Mouse (Mus musculus) lung, adult 2 months (tissue): ENCODE results near the gene Cdv3. TPM values are rescaled to one million over a fixed set of nuclear protein-coding genes. Genes with fewer than 3 reads are reported as not detected.

Source experiments
- DNase-seq: peaks from one replicate; pipeline ENCODE4 v3.0.0; 2022
- H3K4me1 ChIP-seq: fragments of 200-500 bp; 2 replicates; pipeline ENCODE4 v1.6.1; 2011; ENCODE audit warnings: low read length; ENCODE audit not compliant: control insufficient read depth, insufficient read depth
- H3K4me3 ChIP-seq: fragments of 200-500 bp; replicated peaks from 2 replicates; pipeline ENCODE3; 2011; ENCODE audit warnings: low read depth, mild to moderate bottlenecking, control low read depth, low read length; ENCODE audit errors: extremely low read depth
- CTCF ChIP-seq: fragments of 200-500 bp; IDR thresholded peaks from 2 replicates; pipeline ENCODE4 v1.5.1; 2011; ENCODE audit warnings: mild to moderate bottlenecking, low read length, control low read depth; ENCODE audit not compliant: insufficient read depth
- POLR2A ChIP-seq: fragments of 200-500 bp; IDR thresholded peaks from 2 replicates; pipeline ENCODE4 v1.6.1; 2011; ENCODE audit warnings: low read depth, mild to moderate bottlenecking, control low read depth, low read length, borderline replicate concordance; ENCODE audit errors: extremely low read depth
- WGBS: fragments of 180-500 bp; shearing (Covaris S2); methylation state at CpG from one replicate; pipeline ENCODE4 v1.1.7; 2018; 5-methylcytosine and 5-hydroxymethylcytosine counted together
- polyA plus RNA-seq: library from polyadenylated mRNA; depleted of rRNA; stranded (reverse); fragments of >200 nt; gene quantifications from 2 replicates; pipeline ENCODE4 v1.2.3, GENCODE M21; 2012; rRNA removed

Gene Cdv3
- polyA plus RNA-seq = 31.5 and 43.5 TPM in 2 replicates

DNA sequence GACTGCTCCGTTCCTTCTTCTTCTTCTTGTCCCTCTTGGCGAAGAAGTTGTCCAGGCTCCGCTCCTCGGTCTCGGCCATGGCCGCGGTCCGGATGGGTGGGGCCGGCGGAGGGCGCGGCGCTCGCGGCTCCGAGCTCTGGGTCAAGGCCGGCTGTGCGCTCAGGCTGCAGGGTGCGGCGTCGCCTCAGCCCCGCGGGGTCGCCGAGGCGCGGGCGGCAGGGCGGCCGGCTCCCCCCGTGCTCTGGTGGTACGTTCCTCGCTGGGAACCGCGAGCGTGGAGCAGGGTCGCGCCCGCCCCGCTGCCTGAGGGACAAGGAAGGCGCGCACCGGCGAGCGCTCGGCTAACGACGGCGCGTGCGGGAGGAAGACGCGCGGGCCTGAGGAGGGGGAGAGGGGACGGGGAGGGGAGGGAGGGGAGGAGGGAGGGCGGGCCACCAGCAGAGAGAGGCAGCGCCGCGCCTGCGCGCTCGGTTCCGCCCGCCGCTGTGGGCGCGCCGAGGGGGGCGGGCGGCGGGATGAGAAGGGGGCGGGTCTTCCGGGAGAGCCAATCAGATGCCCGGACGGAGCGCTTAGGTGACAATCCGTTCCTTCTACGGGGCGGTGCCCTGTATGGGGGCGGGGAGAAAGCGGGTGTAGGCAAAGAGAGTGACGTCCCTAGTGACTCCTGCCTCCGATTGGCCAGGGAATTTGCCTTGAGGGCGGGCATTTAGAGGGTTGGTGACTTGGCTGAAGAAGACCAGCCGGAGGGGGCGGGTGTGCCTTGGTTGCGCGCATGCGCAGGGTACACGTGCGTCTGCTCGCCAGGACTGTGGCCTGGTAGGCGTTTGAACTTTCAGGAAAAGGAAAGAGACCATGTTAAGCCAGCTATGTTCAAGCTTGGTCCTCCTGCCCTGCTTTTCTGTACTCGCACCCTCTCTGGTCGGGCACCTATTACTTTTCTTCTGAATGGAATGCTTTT, at the start of gene Cdv3:
TSS of gene Cdv3 (minus strand) at position 551 of the 958 bp plus-strand sequence.
- TF ChIP-seq POLR2A (peak; percentile 59; the same call in 1 of the 2 replicates), CTCF (no peak)
- peak; percentile 97 for DNase-seq
- 5% methylated on average over 82 of the region's 95 CpGs for WGBS
- peak within 1 kb of the TSS; percentile 79 for H3K4me3 ChIP-seq
- H3K4me1 ChIP-seq = 0 out of 2 replicates have a peak, but pooled peaks cover 3% of the 10 kb centered on the region

DNA sequence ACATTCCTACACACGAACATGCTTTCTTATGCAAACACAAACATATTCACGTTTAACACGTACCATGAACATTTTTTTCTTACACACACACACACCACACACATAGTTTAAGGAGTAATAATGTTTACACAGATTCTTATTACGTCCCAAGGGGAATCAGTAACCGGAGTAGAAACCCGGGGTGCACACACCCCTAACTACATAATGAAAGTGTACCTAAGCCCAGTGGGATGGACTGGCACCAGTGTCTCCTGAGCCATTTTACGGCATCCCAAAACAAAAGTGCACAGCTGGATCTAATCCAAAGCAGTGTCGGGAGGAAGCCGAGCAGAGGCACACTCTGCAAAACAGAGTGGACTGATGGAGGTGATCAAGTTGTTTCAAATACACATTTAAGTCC, 47.8 kb upstream of the Cdv3 start:
- DNase-seq = no peak
- TF ChIP-seq CTCF (no peak), POLR2A (no peak)
- H3K4me1 ChIP-seq = no peaks in the 10 kb centered on the region
- H3K4me3 ChIP-seq = no peak overlapping the region
- whole genome bisulfite sequencing = 44% methylated on average over 9 of the region's 9 CpGs

DNA sequence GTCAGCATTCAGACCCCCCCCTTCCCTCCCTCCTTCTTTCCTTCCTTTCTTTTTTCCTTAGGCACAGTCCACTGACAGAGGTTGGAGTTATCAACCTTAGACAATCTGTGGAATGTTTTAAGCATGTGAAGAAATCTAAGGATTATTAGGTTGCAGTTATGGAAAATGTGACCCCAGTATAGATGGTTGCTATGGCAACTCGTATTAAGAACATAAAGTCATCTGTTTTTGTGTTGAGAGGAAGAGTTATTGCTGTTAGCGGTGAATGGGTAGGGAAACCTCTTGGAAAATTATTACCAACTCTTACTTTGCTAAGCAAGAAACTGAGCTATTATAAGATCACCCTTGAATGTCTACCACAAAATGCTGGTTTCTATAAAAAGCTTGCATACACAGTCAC, 43.5 kb upstream of the Cdv3 start:
- Histone ChIP-seq H3K4me3 (no peak overlapping the region), H3K4me1 (no peaks in the 10 kb centered on the region)
- 76% methylated on average over 2 of the region's 2 CpGs for WGBS
- DNase-seq = no peak
- TF ChIP-seq CTCF = no peak
- no peak for TF ChIP-seq POLR2A

DNA sequence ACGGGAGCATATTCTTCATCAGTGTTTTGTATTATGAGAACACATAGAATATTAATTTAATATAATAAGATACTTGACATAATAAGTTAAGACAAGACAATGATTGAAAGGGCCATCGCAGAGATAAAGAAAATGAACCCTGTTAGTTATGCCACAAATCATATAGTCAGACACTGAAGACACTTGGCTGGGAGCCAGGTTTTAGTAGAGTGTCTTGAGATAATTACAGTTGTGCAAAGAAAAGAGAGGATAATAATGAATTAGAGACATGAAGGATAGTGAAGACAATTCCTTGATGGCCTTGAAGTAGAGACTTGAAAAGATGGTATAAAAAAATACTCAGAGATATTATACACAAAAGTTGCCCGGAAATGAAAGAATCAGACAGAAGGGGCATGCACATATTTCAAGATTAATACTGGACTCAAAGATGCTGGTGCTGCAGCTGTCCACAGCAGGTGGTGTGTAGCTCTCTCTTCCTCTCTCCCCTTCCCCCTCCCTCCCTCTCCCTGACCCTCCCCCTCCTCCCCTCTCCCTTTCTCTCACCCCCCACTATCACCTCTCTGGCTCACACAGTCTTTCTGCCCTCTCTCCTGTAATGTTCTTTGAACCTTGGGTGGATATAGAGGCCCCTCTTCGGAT, 42.6 kb upstream of the Cdv3 start:
- DNase-seq = no peak

DNA sequence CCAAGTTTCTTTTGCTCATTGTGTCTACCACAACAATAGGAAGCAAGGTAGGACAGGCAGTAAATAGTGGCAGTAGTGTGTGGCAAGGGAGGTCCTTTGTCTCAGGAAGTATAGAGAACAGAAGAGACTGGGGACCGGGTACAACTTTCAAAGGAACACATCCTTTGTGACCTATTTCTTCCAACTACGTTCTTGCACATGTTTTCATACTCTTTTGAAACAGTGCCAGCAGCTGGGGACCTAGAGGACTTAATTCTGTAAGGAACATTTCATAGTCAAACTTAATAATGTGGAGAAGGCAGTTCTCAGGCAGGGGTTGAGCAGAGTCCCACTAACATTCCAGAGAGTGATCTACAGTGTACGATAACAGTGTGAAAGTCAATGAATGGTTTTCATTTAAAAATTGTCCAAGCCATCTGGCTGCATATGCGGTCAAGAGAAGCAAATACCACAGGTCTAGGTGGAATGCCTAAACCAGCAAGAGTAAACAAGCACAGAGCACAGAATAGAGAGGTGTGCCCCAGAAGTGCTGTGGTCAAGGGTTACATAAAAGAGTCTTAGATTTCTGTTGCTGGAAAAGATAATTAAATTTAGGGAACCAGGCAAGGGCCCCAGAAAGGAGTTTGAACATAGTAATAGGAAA, 37.8 kb upstream of the Cdv3 start:
- Histone ChIP-seq H3K4me3 (no peak overlapping the region), H3K4me1 (no peaks in the 10 kb centered on the region)
- WGBS = 33% methylated on average over 4 of the region's 4 CpGs
- TF ChIP-seq POLR2A = no peak
- TF ChIP-seq CTCF = no peak
- DNase-seq = peak; percentile 7

More for the DNA sequence above, 42.6 kb upstream of the Cdv3 start:
- 65% methylated on average over 4 of the region's 4 CpGs for WGBS
- H3K4me1 ChIP-seq = no peaks in the 10 kb centered on the region
- TF ChIP-seq CTCF (no peak), POLR2A (no peak)
- no peak overlapping the region for H3K4me3 ChIP-seq

DNA sequence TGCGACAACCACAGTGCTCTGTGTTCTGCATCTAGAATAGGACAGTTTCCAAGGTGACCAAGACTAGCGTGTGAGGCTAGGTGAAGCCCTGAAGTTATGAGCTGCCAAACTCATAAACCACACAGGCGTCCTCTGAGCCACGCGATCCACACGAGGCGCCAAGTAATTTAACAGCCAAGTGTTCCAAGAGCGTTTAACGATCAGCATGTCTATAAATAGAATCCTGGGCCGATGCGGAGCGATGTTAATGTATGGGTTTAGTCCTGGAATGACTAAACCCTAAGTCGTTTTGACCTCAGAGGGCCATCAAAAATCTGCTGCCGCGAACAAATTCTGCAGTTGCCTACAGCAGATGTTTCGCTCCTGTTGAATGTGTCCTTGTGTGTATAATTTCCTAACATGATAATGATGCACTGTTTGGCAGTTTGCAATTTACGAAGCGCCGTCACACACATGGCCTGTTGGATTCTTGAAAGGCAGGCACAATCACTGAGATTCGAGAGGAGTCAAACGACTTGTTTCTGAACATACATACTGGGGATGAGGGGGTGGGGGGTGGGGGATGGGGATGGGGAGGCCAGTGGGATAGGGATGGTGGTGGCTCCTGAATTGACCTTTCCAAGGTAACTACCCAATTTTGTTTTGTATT, 33.0 kb upstream of the Cdv3 start:
- no peaks in the 10 kb centered on the region for H3K4me1 ChIP-seq
- no peak for DNase-seq
- 63% methylated on average over 21 of the region's 21 CpGs for WGBS
- TF ChIP-seq CTCF (no peak), POLR2A (no peak)
- H3K4me3 ChIP-seq = no peak overlapping the region

DNA sequence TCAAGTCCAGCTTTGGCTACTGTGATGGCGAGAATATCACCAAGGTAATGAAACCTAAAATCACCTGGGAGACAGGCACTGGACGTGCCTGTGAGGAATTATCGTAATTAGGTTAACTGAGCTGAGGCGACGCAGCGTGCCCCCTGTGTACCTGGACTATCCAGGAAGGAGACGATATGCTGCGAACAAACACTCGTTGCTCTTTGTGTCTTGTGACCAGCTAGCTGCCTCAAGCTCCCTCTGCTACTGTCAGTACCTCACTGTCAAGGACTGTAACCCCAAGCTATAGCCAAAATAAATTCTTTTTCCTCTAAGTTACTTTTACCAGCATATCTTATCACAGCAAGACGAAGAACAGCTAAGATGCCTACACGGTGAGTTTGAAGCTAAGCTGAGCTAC, 27.6 kb upstream of the Cdv3 start:
- WGBS = 89% methylated on average over 11 of the region's 11 CpGs
- no peak for TF ChIP-seq POLR2A
- TF ChIP-seq CTCF = no peak
- no peaks in the 10 kb centered on the region; the same call in 1 of the 2 replicates for H3K4me1 ChIP-seq
- no peak overlapping the region for H3K4me3 ChIP-seq
- no peak for DNase-seq

DNA sequence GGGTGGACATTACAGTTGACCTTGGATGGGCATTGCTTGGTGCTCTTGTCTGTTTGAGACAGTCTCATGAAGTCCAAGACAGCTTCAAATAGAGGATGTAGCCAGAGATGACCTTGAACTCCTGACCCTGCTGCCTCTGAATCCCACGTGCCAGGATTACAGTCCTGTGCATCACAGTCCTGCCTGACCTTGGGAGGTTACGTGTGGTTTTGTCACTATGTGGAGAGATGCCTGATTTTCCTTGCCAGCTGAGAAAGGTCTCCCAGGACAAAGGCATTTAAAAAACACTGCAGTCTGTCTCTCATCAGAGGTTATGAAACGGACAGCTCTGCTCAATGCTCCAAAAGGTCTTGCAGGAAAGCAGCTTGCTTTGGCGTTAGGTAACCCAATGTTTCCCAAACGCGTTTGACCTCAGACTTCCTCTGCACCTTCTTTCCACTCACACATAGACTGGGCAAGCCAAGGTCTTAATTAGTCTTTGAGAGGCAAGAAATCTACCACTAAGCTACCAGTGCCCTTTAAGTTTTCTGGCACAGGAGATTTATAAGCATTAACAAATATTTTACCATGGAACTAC, 26.2 kb upstream of the Cdv3 start:
- 64% methylated on average over 6 of the region's 6 CpGs for WGBS
- H3K4me1 ChIP-seq = no peaks in the 10 kb centered on the region; the same call in 1 of the 2 replicates
- no peak for TF ChIP-seq CTCF

DNA sequence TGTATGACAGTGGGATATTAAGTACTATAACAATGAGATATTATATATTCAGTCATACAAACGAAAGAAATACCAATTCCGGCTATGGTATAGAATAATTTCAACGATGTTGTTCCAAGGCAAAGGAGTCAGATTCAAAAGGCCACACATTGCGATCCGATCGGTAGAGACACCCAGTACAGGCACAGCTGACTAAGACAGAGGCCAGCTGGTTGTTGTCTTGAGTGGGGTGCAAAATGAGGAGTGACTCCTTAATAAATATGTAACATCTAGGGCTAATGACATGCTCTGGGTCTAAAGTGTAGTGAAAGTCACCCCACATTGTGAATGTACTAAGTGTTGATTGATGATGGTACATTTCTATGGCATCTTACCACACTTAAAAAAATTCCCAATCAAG, 23.6 kb upstream of the Cdv3 start:
- Histone ChIP-seq H3K4me3 (no peak overlapping the region), H3K4me1 (no peaks in the 10 kb centered on the region; the same call in 1 of the 2 replicates)
- DNase-seq = no peak
- 73% methylated on average over 6 of the region's 6 CpGs for WGBS
- TF ChIP-seq CTCF (no peak), POLR2A (no peak)

More for the DNA sequence above, 26.2 kb upstream of the Cdv3 start:
- no peak for DNase-seq
- no peak overlapping the region for H3K4me3 ChIP-seq
